Mouse (Mus musculus): ENCODE data around the gene Prkci. TPM values are rescaled to one million over a fixed set of nuclear protein-coding genes. Genes with fewer than 3 reads are reported as not detected.

Gene Prkci
- polyA plus RNA-seq, 1 experiment from 2014 or later = 37.3 TPM

DNA sequence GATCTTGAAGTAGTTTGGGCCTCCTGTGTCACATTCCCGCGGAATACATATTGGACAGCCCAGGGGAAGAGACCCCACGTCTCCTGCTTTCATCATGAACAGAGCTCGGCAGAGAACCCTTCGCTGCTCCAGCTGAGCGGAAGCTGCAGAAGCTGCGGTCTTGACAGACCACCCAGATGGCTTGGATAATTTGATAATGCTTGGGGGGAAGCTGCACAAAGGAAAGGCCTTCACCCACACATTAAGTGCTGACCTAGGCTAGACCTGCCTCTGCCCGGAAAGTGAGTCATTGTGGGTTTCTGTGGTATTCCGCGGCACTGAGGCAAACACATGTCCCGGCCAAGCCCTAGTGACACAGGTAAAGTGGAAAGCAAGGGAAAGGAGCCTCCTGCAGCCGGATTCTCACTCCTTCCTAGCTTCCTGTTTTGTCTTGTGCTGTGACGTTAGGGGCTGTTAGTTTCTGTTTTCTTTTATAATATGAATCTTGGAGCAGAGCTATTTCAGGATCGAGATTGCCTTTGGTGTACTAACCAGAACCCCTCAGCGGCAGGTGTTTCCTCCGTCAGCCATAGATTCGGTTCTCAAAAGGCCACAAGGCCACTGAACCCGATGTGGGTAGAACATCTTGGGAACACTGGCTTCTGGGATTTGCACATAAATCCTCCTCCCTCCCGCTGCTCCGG, 65.7 kb downstream of the Prkci start:
- H3K9me3 ChIP-seq (ENCODE audit: control insufficient read depth, low read length) = no peaks in the 10 kb centered on the region
- 64% methylated on average over 20 of the region's 20 CpGs for WGBS
- DNase-seq (ENCODE audit: low spot score) (peak; percentile 30), ATAC-seq (ENCODE audit: low FRiP score) (no peak)
- H3K4me3 ChIP-seq (ENCODE audit: low read depth, low read length) = no peak overlapping the region
- no peaks in the 10 kb centered on the region for H3K4me1 ChIP-seq (replicated peaks; ENCODE audit: control insufficient read depth, insufficient read depth, low read length)
- no peaks in the 10 kb centered on the region for H3K36me3 ChIP-seq (ENCODE audit: control insufficient read depth, insufficient read depth, low read length)
- H3K27ac ChIP-seq (ENCODE audit: low read depth, low read length) = no peak overlapping the region
- H3K9ac ChIP-seq (ENCODE audit: low read depth, low read length) = no peak overlapping the region
- no peaks in the 10 kb centered on the region for H3K27me3 ChIP-seq (ENCODE audit: control insufficient read depth, insufficient read depth, low read length)
- H3K4me2 ChIP-seq (replicated peaks; ENCODE audit: low read depth, low read length) = no peak overlapping the region

DNA sequence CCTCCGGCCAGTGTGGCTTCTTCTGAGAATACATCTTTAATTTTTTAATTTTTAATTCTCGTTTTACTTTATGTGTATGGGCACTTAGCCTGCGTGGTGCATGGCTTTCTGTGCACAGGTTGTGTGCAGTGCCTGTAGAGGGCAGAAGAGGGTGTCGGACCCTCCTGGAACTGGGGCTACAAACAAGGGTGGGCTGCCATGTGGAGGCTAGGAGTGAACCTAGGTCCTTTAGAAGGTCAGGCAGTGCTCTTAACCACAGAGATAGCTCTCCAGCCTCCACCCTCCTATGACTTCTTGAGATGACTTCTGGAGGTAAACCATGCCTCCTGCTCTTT, 66.2 kb downstream of the Prkci start:
- Histone ChIP-seq H3K9ac (ENCODE audit: low read depth, low read length) (no peak overlapping the region), H3K4me2 (replicated peaks; ENCODE audit: low read depth, low read length) (no peak overlapping the region), H3K9me3 (ENCODE audit: control insufficient read depth, low read length) (no peaks in the 10 kb centered on the region), H3K4me3 (ENCODE audit: low read depth, low read length) (no peak overlapping the region), H3K4me1 (replicated peaks; ENCODE audit: control insufficient read depth, insufficient read depth, low read length) (no peaks in the 10 kb centered on the region), H3K36me3 (ENCODE audit: control insufficient read depth, insufficient read depth, low read length) (no peaks in the 10 kb centered on the region), H3K27ac (ENCODE audit: low read depth, low read length) (no peak overlapping the region), H3K27me3 (ENCODE audit: control insufficient read depth, insufficient read depth, low read length) (no peaks in the 10 kb centered on the region)
- DNase-seq (ENCODE audit: low spot score) (no peak), ATAC-seq (ENCODE audit: low FRiP score) (no peak)
- WGBS = 89% methylated on average over 4 of the region's 4 CpGs

DNA sequence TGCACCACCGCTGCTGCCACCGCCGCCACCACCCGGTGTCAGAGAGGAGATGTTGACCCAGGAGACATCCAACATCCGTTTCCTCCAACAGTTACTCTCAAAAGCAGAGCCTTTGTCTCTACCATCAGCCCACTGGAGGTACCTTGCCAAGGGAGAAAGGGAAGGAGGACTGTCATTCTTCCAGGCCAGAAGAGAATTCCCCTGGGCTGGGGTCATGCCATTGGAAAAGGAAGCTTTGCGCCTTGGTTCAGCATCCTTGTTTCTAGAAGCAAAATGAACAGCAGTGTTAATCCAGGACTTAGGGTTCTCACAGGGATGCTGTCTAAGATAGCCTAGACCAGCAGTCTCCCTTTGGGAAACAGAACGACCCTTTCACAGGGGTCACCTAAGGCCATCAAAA, 66.8 kb downstream of the Prkci start:
- H3K4me2 ChIP-seq (replicated peaks; ENCODE audit: low read depth, low read length) = no peak overlapping the region
- no peaks in the 10 kb centered on the region for H3K36me3 ChIP-seq (ENCODE audit: control insufficient read depth, insufficient read depth, low read length)
- DNase-seq (ENCODE audit: low spot score) (no peak), ATAC-seq (ENCODE audit: low FRiP score) (no peak)
- no peak overlapping the region for H3K27ac ChIP-seq (ENCODE audit: low read depth, low read length)
- no peak overlapping the region for H3K4me3 ChIP-seq (ENCODE audit: low read depth, low read length)
- no peaks in the 10 kb centered on the region for H3K27me3 ChIP-seq (ENCODE audit: control insufficient read depth, insufficient read depth, low read length)
- no peaks in the 10 kb centered on the region for H3K4me1 ChIP-seq (replicated peaks; ENCODE audit: control insufficient read depth, insufficient read depth, low read length)
- H3K9ac ChIP-seq (ENCODE audit: low read depth, low read length) = no peak overlapping the region
- H3K9me3 ChIP-seq (ENCODE audit: control insufficient read depth, low read length) = no peaks in the 10 kb centered on the region
- WGBS = 94% methylated on average over 7 of the region's 7 CpGs

DNA sequence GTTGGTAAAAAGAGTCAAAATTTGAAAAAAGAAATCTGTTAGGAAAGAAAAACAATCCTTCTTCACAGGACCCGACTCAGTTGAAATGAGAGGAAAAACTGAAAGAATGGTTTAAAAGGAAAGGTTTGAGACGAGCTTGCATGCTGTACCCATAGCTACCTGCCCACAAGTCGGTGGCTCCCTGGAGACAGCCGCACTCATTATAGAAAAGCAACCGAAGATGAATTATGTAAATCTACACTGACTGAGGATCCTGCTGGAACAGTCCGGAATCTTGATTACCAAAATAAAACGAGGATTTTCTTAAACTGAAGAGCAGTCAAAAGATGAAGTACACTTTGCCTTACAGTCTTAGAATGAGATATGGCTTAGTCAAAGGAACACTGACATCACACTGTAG, 72.9 kb downstream of the Prkci start:
- Histone ChIP-seq H3K9ac (ENCODE audit: low read depth, low read length) (no peak overlapping the region), H3K4me1 (replicated peaks; ENCODE audit: control insufficient read depth, insufficient read depth, low read length) (no peaks in the 10 kb centered on the region), H3K9me3 (ENCODE audit: control insufficient read depth, low read length) (no peaks in the 10 kb centered on the region), H3K27me3 (ENCODE audit: control insufficient read depth, insufficient read depth, low read length) (no peaks in the 10 kb centered on the region), H3K36me3 (ENCODE audit: control insufficient read depth, insufficient read depth, low read length) (no peaks in the 10 kb centered on the region), H3K4me2 (replicated peaks; ENCODE audit: low read depth, low read length) (no peak overlapping the region), H3K27ac (ENCODE audit: low read depth, low read length) (no peak overlapping the region), H3K4me3 (ENCODE audit: low read depth, low read length) (no peak overlapping the region)
- 90% methylated on average over 7 of the region's 7 CpGs for WGBS
- ATAC-seq (ENCODE audit: low FRiP score) = no peak
- no peak for DNase-seq (ENCODE audit: low spot score)

DNA sequence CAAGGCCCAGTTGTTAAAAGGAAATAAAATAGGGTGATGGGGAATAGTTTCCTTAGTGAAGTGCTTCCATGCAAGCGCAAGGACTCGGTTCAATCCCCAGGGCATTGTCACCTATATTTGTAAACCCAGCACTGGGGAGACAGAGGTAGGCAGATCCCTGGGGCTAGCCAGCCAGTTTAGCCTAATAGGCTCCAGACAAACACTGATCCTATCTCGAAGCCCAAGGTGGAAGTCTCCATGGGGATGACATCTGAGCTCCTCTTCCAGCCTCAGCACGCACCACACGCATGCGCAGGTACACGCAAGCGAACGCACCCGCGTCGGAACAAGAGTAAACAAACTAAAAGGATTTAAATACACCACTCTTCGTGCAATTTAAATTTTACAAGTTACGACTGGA, 76.3 kb downstream of the Prkci start:
- WGBS = 93% methylated on average over 14 of the region's 14 CpGs
- H3K4me2 ChIP-seq (replicated peaks; ENCODE audit: low read depth, low read length) = no peak overlapping the region
- H3K4me3 ChIP-seq (ENCODE audit: low read depth, low read length) = no peak overlapping the region
- no peaks in the 10 kb centered on the region for H3K36me3 ChIP-seq (ENCODE audit: control insufficient read depth, insufficient read depth, low read length)
- ATAC-seq (ENCODE audit: low FRiP score) (no peak), DNase-seq (ENCODE audit: low spot score) (no peak)
- no peak overlapping the region for H3K27ac ChIP-seq (ENCODE audit: low read depth, low read length)
- H3K9ac ChIP-seq (ENCODE audit: low read depth, low read length) = no peak overlapping the region
- H3K27me3 ChIP-seq (ENCODE audit: control insufficient read depth, insufficient read depth, low read length) = no peaks in the 10 kb centered on the region
- H3K9me3 ChIP-seq (ENCODE audit: control insufficient read depth, low read length) = no peaks in the 10 kb centered on the region
- H3K4me1 ChIP-seq (replicated peaks; ENCODE audit: control insufficient read depth, insufficient read depth, low read length) = no peaks in the 10 kb centered on the region

DNA sequence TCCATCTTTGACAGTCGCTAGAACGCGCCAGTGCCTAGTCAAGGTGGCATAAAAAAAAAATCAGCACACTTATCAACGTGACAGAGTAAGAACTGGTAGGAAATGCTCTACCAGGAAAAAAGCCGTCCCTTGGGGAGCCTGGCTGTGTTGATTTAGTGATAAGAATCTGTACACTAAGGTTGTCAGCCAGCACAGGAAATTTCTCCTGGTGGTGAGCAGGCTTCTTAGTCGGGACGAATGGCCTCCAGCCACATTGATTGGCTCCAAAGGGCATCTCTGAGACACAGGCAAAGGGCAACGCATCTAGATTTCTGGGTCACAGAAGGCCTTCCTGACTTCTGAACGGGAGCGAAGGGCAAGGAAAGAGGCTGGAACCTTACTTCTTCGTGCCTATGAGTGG, 80.3 kb downstream of the Prkci start:
- H3K4me1 ChIP-seq (replicated peaks; ENCODE audit: control insufficient read depth, insufficient read depth, low read length) = no peaks in the 10 kb centered on the region
- H3K9ac ChIP-seq (ENCODE audit: low read depth, low read length) = no peak overlapping the region
- WGBS = 76% methylated on average over 11 of the region's 11 CpGs
- no peaks in the 10 kb centered on the region for H3K9me3 ChIP-seq (ENCODE audit: control insufficient read depth, low read length)
- no peak overlapping the region for H3K27ac ChIP-seq (ENCODE audit: low read depth, low read length)
- H3K4me3 ChIP-seq (ENCODE audit: low read depth, low read length) = no peak overlapping the region
- no peaks in the 10 kb centered on the region for H3K27me3 ChIP-seq (ENCODE audit: control insufficient read depth, insufficient read depth, low read length)
- no peaks in the 10 kb centered on the region for H3K36me3 ChIP-seq (ENCODE audit: control insufficient read depth, insufficient read depth, low read length)
- no peak overlapping the region for H3K4me2 ChIP-seq (replicated peaks; ENCODE audit: low read depth, low read length)
- DNase-seq (ENCODE audit: low spot score) = no peak
- ATAC-seq (ENCODE audit: low FRiP score) = no peak

DNA sequence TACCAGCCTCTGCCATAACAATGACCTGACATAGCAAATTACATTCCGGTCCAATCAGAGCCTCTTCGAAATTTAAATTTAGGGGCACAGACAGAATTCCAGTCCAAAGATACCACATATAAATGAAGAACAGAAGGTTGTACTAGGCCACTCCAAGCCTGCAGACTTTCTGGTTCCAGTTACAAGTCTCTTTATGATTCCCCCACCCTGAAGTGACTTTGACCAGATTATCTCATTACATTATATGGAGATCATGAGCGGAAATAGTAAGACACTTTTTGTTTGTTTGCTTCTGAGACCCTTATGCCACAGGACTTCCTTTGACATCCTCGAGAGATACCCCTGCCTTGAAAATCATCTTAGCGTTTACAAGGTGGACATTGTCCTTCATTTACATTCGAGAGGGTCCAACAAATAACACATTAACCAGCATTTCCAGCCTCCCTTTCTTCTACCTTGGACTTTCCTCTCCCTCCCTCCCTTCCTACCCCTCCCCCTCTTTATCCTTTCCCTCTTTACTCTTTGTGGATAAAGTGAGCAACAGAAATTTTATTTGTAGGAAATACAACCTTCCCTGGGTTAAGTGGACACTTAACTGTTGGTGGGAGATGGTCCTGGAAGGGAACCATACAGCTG, 81.6 kb downstream of the Prkci start:
- Histone ChIP-seq H3K27me3 (ENCODE audit: control insufficient read depth, insufficient read depth, low read length) (no peaks in the 10 kb centered on the region), H3K9me3 (ENCODE audit: control insufficient read depth, low read length) (no peaks in the 10 kb centered on the region), H3K27ac (ENCODE audit: low read depth, low read length) (no peak overlapping the region), H3K9ac (ENCODE audit: low read depth, low read length) (no peak overlapping the region), H3K36me3 (ENCODE audit: control insufficient read depth, insufficient read depth, low read length) (no peaks in the 10 kb centered on the region), H3K4me2 (replicated peaks; ENCODE audit: low read depth, low read length) (no peak overlapping the region), H3K4me1 (replicated peaks; ENCODE audit: control insufficient read depth, insufficient read depth, low read length) (no peaks in the 10 kb centered on the region), H3K4me3 (ENCODE audit: low read depth, low read length) (no peak overlapping the region)
- 89% methylated on average over 6 of the region's 6 CpGs for WGBS
- DNase-seq (ENCODE audit: low spot score) (no peak), ATAC-seq (ENCODE audit: low FRiP score) (no peak)

DNA sequence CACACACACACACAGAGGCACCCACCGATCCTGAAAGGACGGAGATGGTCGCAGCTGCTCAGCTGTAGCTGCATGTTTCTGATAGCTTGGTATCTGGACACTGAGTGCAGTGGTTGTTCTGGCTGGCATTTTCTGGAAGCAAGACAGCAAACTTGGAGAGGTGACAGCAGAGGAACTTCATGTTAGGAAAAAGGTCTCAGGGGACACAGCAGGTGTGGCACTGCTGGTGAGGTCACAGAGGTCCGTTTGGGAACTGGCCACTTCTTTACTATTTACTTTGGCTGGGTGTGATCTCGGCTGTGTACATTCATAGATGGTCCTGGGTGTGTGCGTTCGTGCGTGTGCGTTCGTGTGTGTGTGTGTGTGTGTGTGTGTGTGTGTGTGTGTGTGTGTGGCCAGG, 83.9 kb downstream of the Prkci start:
- DNase-seq (ENCODE audit: low spot score) = no peak
- Histone ChIP-seq H3K27ac (ENCODE audit: low read depth, low read length) (no peak overlapping the region), H3K4me3 (ENCODE audit: low read depth, low read length) (no peak overlapping the region), H3K9me3 (ENCODE audit: control insufficient read depth, low read length) (no peaks in the 10 kb centered on the region), H3K36me3 (ENCODE audit: control insufficient read depth, insufficient read depth, low read length) (no peaks in the 10 kb centered on the region), H3K9ac (ENCODE audit: low read depth, low read length) (no peak overlapping the region), H3K4me2 (replicated peaks; ENCODE audit: low read depth, low read length) (no peak overlapping the region), H3K4me1 (replicated peaks; ENCODE audit: control insufficient read depth, insufficient read depth, low read length) (no peaks in the 10 kb centered on the region), H3K27me3 (ENCODE audit: control insufficient read depth, insufficient read depth, low read length) (no peaks in the 10 kb centered on the region)
- 77% methylated on average over 9 of the region's 10 CpGs for whole genome bisulfite sequencing
- no peak for ATAC-seq (ENCODE audit: low FRiP score)

DNA sequence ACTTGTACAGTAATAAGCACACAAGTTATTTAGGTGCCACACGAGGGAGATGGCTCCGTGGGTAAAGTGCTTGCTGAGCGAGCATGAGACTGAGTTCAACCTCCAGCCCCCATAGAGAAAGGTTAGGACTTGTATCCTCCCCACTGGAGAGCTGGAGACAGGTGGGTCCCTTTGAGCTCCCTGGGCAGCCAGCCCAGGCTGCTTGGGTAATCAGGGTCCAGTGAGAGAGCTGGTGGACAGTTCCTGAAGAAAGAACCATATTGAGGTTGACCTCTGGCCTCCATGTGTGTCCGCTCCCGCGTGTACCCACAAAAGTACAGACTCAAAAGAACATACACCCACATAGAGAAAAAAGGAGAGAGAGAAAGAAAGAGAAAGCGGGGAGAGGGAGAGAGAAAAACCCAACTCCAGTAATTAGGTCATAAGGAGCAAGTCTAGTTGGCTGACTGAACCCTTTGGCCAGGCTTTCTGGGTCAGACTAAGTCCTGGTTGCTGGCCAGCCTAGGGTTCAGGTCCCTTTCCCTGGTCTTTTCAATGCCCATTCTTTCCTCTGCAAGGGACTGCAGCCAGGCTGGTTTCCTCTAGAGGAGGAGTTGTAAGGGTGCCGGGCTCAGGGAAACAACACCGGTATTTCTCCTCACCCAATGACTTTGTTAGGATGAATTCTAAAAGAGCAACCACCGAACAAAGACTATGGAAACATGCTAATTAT, 85.4 kb downstream of the Prkci start:
- H3K27ac ChIP-seq (ENCODE audit: low read depth, low read length) = no peak overlapping the region
- ATAC-seq (ENCODE audit: low FRiP score) = no peak
- H3K4me2 ChIP-seq (replicated peaks; ENCODE audit: low read depth, low read length) = no peak overlapping the region
- H3K27me3 ChIP-seq (ENCODE audit: control insufficient read depth, insufficient read depth, low read length) = no peaks in the 10 kb centered on the region
- no peak overlapping the region for H3K4me3 ChIP-seq (ENCODE audit: low read depth, low read length)
- WGBS = 84% methylated on average over 10 of the region's 10 CpGs
- H3K36me3 ChIP-seq (ENCODE audit: control insufficient read depth, insufficient read depth, low read length) = no peaks in the 10 kb centered on the region
- no peaks in the 10 kb centered on the region for H3K9me3 ChIP-seq (ENCODE audit: control insufficient read depth, low read length)
- no peak for DNase-seq (ENCODE audit: low spot score)
- no peaks in the 10 kb centered on the region for H3K4me1 ChIP-seq (replicated peaks; ENCODE audit: control insufficient read depth, insufficient read depth, low read length)
- no peak overlapping the region for H3K9ac ChIP-seq (ENCODE audit: low read depth, low read length)
